Mouse (Mus musculus): ENCODE results near the gene Ppcdc.

DNA sequence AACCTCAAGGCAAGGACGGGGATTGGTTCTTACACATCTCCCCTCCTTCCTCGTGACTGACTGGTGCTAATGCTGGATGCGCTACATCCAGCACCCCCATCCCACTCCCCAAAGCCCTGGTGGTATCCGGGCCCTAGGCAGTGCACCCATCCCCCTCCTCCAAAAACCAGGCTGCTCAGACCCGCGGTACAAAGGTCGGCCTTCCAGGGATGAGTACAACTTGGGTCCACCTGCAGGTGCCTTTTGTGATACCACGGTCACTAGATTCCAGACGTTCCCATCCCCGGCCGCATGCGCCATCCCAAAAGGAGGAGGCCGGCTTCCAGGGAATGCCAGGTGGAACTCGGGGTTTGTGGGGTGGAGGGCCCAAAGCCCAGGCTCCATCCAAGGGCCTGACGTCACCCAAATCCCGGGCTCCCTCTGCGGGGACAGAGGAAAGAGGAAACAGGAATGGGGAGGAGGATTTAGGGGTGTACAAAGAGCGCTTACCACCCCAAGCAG is 27.4 kb upstream of the Ppcdc start:
- TF ChIP-seq USF2 (conservative IDR thresholded peaks at IDR 0.05; ENCODE audit: low read depth, low read length) (no peak), POLR2A (IDR thresholded peaks at IDR 0.05; ENCODE audit: low read depth, low read length) (no peak), E2F4 (IDR thresholded peaks at IDR 0.05; ENCODE audit: insufficient replicate concordance, low read depth, low read length) (no peak), CTCF (conservative IDR thresholded peaks at IDR 0.05 in 1 of 2, IDR thresholded peaks at IDR 0.05 in 1 of 2; ENCODE audit: low read depth in 2 of 2, low read length in 2 of 2) (no peak), ETS1 (conservative IDR thresholded peaks at IDR 0.05; ENCODE audit: low read depth, low read length) (no peak), MAFK (IDR thresholded peaks at IDR 0.05; ENCODE audit: insufficient replicate concordance, low read length) (no peak), EP300 (IDR thresholded peaks at IDR 0.05; ENCODE audit: low read length) (no peak), NELFE (IDR thresholded peaks at IDR 0.05; ENCODE audit: low read depth, low read length) (no peak), KAT2A (IDR thresholded peaks at IDR 0.05; ENCODE audit: insufficient replicate concordance, low read length) (no peak), SMC3 (IDR thresholded peaks at IDR 0.05; ENCODE audit: low read depth, low read length) (no peak)
